Mouse (Mus musculus) heart, embryonic 12.5 days (tissue): ENCODE results near the gene Nosip. TPM values are rescaled to one million over a fixed set of nuclear protein-coding genes. Genes with fewer than 3 reads are reported as not detected.
A peak's percentile ranks its signal among the peaks of the same experiment; 100 is the strongest.
"Not testable (repeated sequence)": the region's sequence is repeated elsewhere in the genome, so short reads cannot be mapped to it uniquely, and the experiment has no call there.

Experiments used
- ATAC-seq: fragments of 200-750 bp; cut with Nextera tagmentation; 2 replicates; pipeline ENCODE4 v1.8.0; 2017; ENCODE audit warnings: moderate TSS enrichment, moderate library complexity; ENCODE audit not compliant: insufficient number of reproducible peaks, low FRiP score
- H3K27ac ChIP-seq: fragments of 300-500 bp; sonication (generic); 2 replicates; pipeline ENCODE4 v1.5.1; 2016; ENCODE audit warnings: mild to moderate bottlenecking, moderate library complexity; ENCODE audit not compliant: poor library complexity, severe bottlenecking
- H3K27me3 ChIP-seq: fragments of 300-500 bp; sonication (generic); replicated peaks from 2 replicates; pipeline ENCODE4 v1.6.1; 2016; ENCODE audit warnings: mild to moderate bottlenecking, moderate library complexity
- H3K36me3 ChIP-seq: fragments of 300-500 bp; sonication (generic); 2 replicates; pipeline ENCODE4 v1.6.1; 2016; ENCODE audit warnings: mild to moderate bottlenecking, moderate library complexity
- H3K4me1 ChIP-seq: fragments of 300-500 bp; sonication (generic); replicated peaks from 2 replicates; pipeline ENCODE4 v1.6.1; 2016; ENCODE audit warnings: mild to moderate bottlenecking
- H3K4me2 ChIP-seq: fragments of 300-500 bp; sonication (generic); 2 replicates; pipeline ENCODE4 v1.6.1; 2016; ENCODE audit warnings: mild to moderate bottlenecking, moderate library complexity
- H3K4me3 ChIP-seq: fragments of 300-500 bp; sonication (generic); 2 replicates; pipeline ENCODE4 v1.5.1; 2016; ENCODE audit warnings: mild to moderate bottlenecking
- H3K9ac ChIP-seq: fragments of 300-500 bp; sonication (generic); 2 replicates; pipeline ENCODE4 v1.6.1; 2016; ENCODE audit warnings: mild to moderate bottlenecking, moderate library complexity
- H3K9me3 ChIP-seq: fragments of 300-500 bp; sonication (generic); replicated peaks from 2 replicates; pipeline ENCODE4 v1.6.1; 2016; ENCODE audit warnings: mild to moderate bottlenecking, moderate library complexity
- WGBS: fragments of 180-500 bp; shearing (Covaris S2); methylation state at CpG from one replicate; pipeline ENCODE4 v1.1.7; 2016; 5-methylcytosine and 5-hydroxymethylcytosine counted together
- polyA plus RNA-seq: library from polyadenylated mRNA; unstranded; fragments of >200 nt; fragmentation: Nextera tagmentation; extraction: Ambion mirVana; gene quantifications from 2 replicates; pipeline ENCODE4 v1.2.1, GENCODE M21; 2016

The Nosip gene
- polyA plus RNA-seq, 1 experiment from 2014 or later = 45.7 TPM

GRCm38 (mm10) chr7:45104941-45105340 lies 42.7 kb downstream of the Nosip start:
- WGBS = 73% methylated on average over 5 of the region's 5 CpGs
- H3K36me3 ChIP-seq = no peaks in the 10 kb centered on the region
- H3K9ac ChIP-seq = no peak overlapping the region
- no peak overlapping the region for H3K27ac ChIP-seq
- H3K4me1 ChIP-seq = peaks cover 20% of the 10 kb centered on the region
- no peaks in the 10 kb centered on the region for H3K9me3 ChIP-seq
- no peak overlapping the region for H3K4me3 ChIP-seq
- ATAC-seq = no peak
- H3K4me2 ChIP-seq = no peak overlapping the region
- no peaks in the 10 kb centered on the region for H3K27me3 ChIP-seq

GRCm38 (mm10) chr7:45105491-45105890 lies 43.3 kb downstream of the Nosip start:
- no peak overlapping the region for H3K27ac ChIP-seq
- 79% methylated on average over 8 of the region's 8 CpGs for WGBS
- H3K4me2 ChIP-seq = no peak overlapping the region
- no peak overlapping the region for H3K9ac ChIP-seq
- peaks cover 20% of the 10 kb centered on the region for H3K4me1 ChIP-seq
- ATAC-seq = no peak
- H3K36me3 ChIP-seq = no peaks in the 10 kb centered on the region
- H3K9me3 ChIP-seq = no peaks in the 10 kb centered on the region
- no peak overlapping the region for H3K4me3 ChIP-seq
- H3K27me3 ChIP-seq = no peaks in the 10 kb centered on the region

GRCm38 (mm10) chr7:45106441-45106840 lies 44.2 kb downstream of the Nosip start:
- no peak overlapping the region for H3K4me3 ChIP-seq
- no peak overlapping the region for H3K4me2 ChIP-seq
- peaks cover 20% of the 10 kb centered on the region for H3K4me1 ChIP-seq
- WGBS = 62% methylated on average over 6 of the region's 6 CpGs
- no peak overlapping the region for H3K27ac ChIP-seq
- no peaks in the 10 kb centered on the region for H3K9me3 ChIP-seq
- ATAC-seq = no peak
- H3K36me3 ChIP-seq = no peaks in the 10 kb centered on the region
- no peaks in the 10 kb centered on the region for H3K27me3 ChIP-seq
- H3K9ac ChIP-seq = no peak overlapping the region

GRCm38 (mm10) chr7:45107052-45107645 lies 44.9 kb downstream of the Nosip start:
- Histone ChIP-seq H3K4me1 (peaks cover 20% of the 10 kb centered on the region), H3K27me3 (no peaks in the 10 kb centered on the region), H3K9me3 (no peaks in the 10 kb centered on the region), H3K27ac (no peak overlapping the region), H3K9ac (no peak overlapping the region), H3K4me3 (no peak overlapping the region), H3K36me3 (no peaks in the 10 kb centered on the region), H3K4me2 (no peak overlapping the region)
- no peak for ATAC-seq
- 43% methylated on average over 5 of the region's 5 CpGs for WGBS

GRCm38 (mm10) chr7:45110089-45110488 lies 47.9 kb downstream of the Nosip start:
- not testable (repeated sequence) for H3K9ac ChIP-seq, ATAC-seq, H3K4me2 ChIP-seq, H3K9me3 ChIP-seq, H3K36me3 ChIP-seq, H3K27ac ChIP-seq, H3K27me3 ChIP-seq, H3K4me3 ChIP-seq
- H3K4me1 ChIP-seq = peaks cover 15% of the 10 kb centered on the region
- 90% methylated on average over 4 of the region's 4 CpGs for WGBS

- ATAC-seq = no peak
- H3K27me3 ChIP-seq = no peaks in the 10 kb centered on the region
- 62% methylated on average over 2 of the region's 2 CpGs for WGBS
- no peak overlapping the region for H3K4me3 ChIP-seq
- no peaks in the 10 kb centered on the region for H3K36me3 ChIP-seq
- no peak overlapping the region for H3K4me2 ChIP-seq
- no peaks in the 10 kb centered on the region for H3K9me3 ChIP-seq
- no peak overlapping the region for H3K9ac ChIP-seq
- no peak overlapping the region for H3K27ac ChIP-seq
- peaks cover 22% of the 10 kb centered on the region for H3K4me1 ChIP-seq
These were observed 49.7 kb downstream of the Nosip start for GRCm38 (mm10) chr7:45111940-45112339.

GRCm38 (mm10) chr7:45112529-45112928 lies 50.3 kb downstream of the Nosip start:
- Histone ChIP-seq H3K27ac (no peak overlapping the region), H3K4me1 (peaks cover 23% of the 10 kb centered on the region), H3K4me3 (no peak overlapping the region), H3K36me3 (no peaks in the 10 kb centered on the region), H3K4me2 (no peak overlapping the region), H3K9me3 (no peaks in the 10 kb centered on the region), H3K9ac (no peak overlapping the region), H3K27me3 (no peaks in the 10 kb centered on the region)
- WGBS = 43% methylated on average over 3 of the region's 3 CpGs
- ATAC-seq = no peak

GRCm38 (mm10) chr7:45113476-45113875 lies 51.2 kb downstream of the Nosip start:
- 21% methylated on average over 2 of the region's 2 CpGs for WGBS
- H3K27ac ChIP-seq = peak overlapping the region; percentile 63
- H3K4me2 ChIP-seq = no peak overlapping the region
- ATAC-seq = no peak
- H3K27me3 ChIP-seq = no peaks in the 10 kb centered on the region
- H3K4me3 ChIP-seq = no peak overlapping the region
- H3K9ac ChIP-seq = no peak overlapping the region
- no peaks in the 10 kb centered on the region for H3K9me3 ChIP-seq
- H3K4me1 ChIP-seq = peaks cover 32% of the 10 kb centered on the region
- H3K36me3 ChIP-seq = 0 out of 2 replicates have a peak, but pooled peaks cover 3% of the 10 kb centered on the region

GRCm38 (mm10) chr7:45117566-45117965 lies 55.3 kb downstream of the Nosip start:
- no peaks in the 10 kb centered on the region for H3K9me3 ChIP-seq
- peak overlapping the region; percentile 2; the same call in 1 of the 2 replicates for H3K9ac ChIP-seq
- ATAC-seq = no peak
- H3K4me3 ChIP-seq = no peak overlapping the region
- H3K27ac ChIP-seq = no peak overlapping the region
- no peak overlapping the region for H3K4me2 ChIP-seq
- peaks cover 45% of the 10 kb centered on the region for H3K4me1 ChIP-seq
- WGBS = 79% methylated on average over 8 of the region's 8 CpGs
- no peaks in the 10 kb centered on the region for H3K27me3 ChIP-seq
- H3K36me3 ChIP-seq = peaks cover 40% of the 10 kb centered on the region

- WGBS = 86% methylated on average over 6 of the region's 6 CpGs
- Histone ChIP-seq H3K4me3 (no peak overlapping the region), H3K4me1 (peaks cover 47% of the 10 kb centered on the region), H3K9me3 (no peaks in the 10 kb centered on the region), H3K4me2 (no peak overlapping the region), H3K9ac (no peak overlapping the region), H3K36me3 (peaks cover 47% of the 10 kb centered on the region), H3K27me3 (no peaks in the 10 kb centered on the region), H3K27ac (no peak overlapping the region)
- no peak for ATAC-seq
These were observed 56.1 kb downstream of the Nosip start for GRCm38 (mm10) chr7:45118336-45118735.

- no peak overlapping the region for H3K27ac ChIP-seq
These were observed 57.8 kb downstream of the Nosip start for GRCm38 (mm10) chr7:45119780-45120709.

More at GRCm38 (mm10) chr7:45119780-45120709, 57.8 kb downstream of the Nosip start:
- H3K9ac ChIP-seq = peak overlapping the region; percentile 29; the same call in 1 of the 2 replicates
- no peak overlapping the region for H3K4me3 ChIP-seq
- no peaks in the 10 kb centered on the region for H3K27me3 ChIP-seq
- no peak overlapping the region for H3K4me2 ChIP-seq
- H3K36me3 ChIP-seq = peaks cover 48% of the 10 kb centered on the region
- H3K9me3 ChIP-seq = no peaks in the 10 kb centered on the region
- ATAC-seq = no peak
- 75% methylated on average over 5 of the region's 5 CpGs for WGBS
- peaks cover 45% of the 10 kb centered on the region for H3K4me1 ChIP-seq
